Mouse (Mus musculus) heart, adult 11 months (tissue): Measurements from ENCODE around the gene Gm49416.
"Not testable (repeated sequence)": the region's sequence is repeated elsewhere in the genome, so short reads cannot be mapped to it uniquely, and the experiment has no call there.

Experiments
- DNase-seq: peaks from one replicate; pipeline ENCODE4 v3.0.0; 2022

Gene Gm49416

DNA sequence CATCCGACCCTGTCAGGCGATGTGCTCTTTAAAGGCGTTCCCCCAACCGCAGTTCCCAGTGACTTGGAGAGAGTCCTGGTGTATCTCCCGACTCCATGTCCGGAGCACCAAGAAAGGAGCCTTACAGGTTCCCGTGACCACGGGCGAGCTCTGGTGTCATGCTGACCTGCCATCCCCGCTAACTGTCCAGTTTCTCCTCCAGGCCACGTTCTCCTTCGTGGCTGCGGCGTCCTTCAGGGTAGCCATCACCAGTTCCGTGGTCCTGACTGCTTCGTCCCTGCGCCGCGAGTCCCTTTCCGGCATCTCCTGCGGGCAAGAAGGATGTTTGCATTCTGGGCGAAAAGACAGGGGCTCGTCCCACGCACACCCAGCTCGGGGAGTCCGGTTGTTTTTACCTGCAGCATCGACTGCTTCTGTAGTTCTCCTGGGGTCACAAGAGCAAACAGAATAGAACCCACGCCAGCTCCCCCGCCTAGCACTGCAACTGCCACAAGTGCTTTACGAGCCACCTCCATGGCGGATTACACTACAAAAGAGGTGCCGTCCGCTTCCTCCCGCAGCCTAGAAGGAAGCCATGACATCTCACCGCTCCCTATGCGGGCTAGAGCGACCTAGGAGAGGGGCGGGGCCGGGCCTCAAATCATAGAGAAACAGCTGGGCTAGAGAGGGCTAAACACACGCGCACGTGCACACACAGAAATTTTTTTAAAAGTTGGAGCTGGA, 8.3 kb upstream of the Gm49416 start, which contains the start of gene Uqcc3:
Uqcc3 (minus strand) TSS at position 613 of the 723 bp plus-strand sequence.
- peak; percentile 99 for DNase-seq

DNA sequence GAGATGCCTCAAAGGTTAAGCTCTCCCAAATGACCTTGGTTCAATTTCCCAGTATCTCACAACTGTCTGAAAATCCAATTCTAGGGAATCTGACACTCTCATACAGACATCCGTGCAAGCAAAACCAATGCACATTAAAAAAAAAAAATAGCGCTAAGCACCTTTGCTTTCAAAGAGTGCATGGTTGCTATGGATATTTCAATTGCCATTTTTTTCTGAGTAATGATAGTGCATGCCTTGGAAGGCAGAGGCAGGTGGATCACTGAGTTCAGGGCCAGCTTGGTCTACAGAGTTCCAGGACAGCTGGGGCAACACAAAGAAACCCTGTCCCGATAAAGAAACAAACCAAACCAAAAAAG, 7.7 kb upstream of the Gm49416 start:
- DNase-seq, result no peak

DNA sequence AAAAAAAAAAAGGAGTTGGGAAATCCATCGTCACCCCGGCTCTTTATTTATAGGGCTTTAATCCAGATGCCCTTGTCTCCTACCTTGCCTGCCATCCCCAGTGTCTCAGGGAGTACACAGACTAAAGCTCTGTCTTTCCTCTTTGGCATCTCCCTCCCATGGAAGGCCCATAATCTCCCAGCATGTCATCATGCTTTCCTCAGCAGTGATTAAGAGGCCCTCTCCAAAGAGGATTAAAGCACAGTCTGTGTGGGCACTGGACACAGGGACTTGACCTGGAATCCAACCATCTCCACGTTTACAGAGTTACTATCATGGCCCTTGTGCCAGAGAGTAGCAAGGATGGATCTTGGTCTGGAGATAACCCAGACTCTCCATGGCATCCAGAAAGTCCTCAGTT, 5.1 kb upstream of the Gm49416 start, which contains the start of the genes Lbhd1 and Gm49403:
Lbhd1 (plus strand) TSS at position 117 of the 400 bp plus-strand sequence.
Gm49403 (plus strand) TSS at position 315 of the 400 bp plus-strand sequence.
- no peak for DNase-seq

- DNase-seq, result no peak
Measured at GRCm38 (mm10) chr19:8886916-8887584, 1.7 kb upstream of the Gm49416 start.

DNA sequence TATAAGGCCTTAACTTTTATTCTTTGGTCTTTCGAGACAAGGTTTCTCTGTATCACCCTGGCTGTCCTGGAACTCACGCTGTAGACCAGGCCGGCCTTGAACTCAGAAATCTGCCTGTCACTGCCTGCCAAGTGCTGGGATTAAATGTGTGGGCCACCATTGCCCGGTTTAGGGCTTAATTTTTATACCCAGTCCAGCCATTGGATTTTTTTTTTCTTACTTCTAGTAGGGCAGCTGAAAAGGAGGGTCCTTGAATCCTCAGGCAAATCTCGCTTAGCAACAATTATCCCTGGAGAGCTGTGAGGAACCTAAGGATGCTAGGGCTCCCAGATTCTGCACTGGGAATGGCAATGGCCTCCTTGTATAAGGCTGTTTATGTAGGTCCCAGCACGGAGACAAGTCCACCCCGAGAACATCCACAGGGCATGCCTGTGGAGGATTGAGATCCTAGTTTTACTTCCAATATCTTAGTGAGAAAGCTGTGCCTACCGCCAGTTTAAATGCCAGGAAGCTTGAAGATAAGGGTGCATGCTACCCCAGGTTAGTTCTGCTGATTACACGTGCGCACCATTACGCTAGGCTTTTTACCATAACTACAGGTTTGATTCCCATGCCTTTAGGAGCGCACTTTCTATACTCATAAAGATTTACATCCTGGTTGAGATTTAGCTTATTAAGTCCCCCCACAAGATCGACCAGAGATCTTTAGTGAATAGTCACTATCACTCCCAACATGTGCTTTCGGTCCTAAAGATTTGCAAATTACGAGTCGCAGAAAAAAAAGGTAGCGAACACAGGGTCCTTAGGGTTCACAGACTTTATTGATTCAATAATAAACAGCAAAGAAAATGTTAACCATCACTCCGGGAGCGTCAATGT, 902 bp upstream of the Gm49416 start:
- no peak for DNase-seq

DNA sequence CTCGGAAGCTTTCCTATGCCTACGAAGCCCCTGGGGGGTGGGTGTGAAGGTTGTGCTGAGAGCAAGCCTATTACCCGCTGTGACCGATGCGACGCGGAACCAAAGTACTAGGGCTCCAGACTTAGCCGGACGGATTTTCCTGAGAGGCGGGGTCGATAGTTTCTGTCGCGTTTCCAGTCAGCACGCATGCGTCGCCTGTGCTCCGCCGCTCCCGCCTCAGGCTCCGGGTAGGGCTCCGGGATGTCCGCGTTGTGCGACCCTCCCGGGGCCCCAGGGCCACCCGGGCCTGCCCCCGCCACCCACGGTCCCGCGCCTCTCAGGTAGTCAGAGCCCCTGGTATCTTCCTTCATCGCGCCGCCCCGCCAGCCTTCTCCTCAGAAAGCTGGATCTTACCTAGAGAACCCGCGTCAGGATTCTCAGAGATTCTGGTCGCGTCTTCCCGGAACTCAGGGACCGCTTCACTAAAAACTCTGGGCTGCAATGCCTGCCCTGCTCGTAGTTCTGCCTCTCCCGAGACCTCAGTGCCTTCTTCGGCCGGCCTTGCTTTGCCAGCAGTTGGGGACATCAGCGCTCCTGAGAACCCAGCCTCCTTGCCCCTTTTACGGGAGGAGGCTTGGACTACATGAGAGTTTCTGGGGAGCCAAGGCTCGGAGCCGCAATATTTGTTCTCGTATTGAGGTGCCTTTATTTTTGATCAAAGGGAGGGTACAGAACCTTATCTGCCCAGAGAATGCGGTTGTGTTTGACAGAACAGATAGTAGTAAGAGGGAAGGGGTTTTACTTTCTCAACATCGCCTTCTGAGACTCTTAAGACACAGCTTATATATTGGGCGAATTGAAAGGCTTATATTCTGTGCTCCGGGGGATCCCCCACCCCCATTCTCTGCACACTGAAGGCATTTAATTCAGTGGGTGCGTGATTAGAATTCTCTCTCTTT, 4.4 kb downstream of the Gm49416 start, which contains the start of gene Ints5:
Ints5 (plus strand) TSS at position 177 of the 938 bp plus-strand sequence.
- peak; percentile 98 for DNase-seq

DNA sequence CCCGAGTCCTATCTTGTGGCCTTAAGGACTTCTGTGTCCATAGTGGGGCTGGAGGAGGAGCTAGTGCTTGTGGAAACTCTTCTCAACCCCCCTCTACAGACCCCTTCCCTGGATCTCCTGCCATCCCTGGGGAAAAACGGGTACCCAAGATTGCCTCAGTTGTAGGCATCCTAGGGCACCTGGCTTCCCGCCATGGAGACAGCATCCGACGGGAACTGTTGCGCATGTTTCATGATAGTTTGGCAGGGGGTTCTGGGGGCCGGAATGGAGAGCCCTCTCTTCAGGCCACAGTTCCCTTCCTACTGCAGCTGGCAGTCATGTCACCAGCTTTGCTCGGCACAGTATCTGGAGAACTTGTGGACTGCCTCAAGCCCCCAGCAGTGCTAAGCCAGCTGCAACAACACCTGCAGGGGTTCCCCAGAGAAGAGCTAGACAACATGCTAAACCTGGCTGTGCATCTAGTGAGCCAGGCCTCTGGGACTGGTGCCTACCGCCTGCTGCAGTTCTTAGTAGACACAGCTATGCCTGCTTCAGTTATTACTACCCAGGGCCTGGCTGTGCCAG, 6.8 kb downstream of the Gm49416 start:
- DNase-seq, result peak; percentile 88

DNA sequence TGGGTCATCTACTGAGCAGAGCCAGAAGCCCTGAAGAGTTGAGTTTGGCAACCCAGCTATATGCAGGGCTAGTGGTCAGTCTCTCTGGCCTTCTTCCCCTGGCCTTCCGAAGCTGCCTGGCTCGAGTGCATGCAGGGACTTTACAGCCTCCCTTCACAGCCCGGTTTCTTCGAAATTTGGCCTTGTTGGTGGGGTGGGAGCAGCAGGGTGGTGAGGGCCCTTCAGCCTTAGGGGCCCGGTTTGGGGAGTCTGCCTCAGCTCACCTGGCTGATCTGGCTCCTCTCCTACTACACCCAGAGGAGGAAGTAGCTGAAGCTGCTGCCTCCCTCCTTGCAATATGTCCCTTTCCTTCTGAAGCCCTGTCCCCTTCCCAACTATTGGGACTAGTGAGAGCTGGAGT, 7.5 kb downstream of the Gm49416 start:
- DNase-seq, result peak; percentile 89

DNA sequence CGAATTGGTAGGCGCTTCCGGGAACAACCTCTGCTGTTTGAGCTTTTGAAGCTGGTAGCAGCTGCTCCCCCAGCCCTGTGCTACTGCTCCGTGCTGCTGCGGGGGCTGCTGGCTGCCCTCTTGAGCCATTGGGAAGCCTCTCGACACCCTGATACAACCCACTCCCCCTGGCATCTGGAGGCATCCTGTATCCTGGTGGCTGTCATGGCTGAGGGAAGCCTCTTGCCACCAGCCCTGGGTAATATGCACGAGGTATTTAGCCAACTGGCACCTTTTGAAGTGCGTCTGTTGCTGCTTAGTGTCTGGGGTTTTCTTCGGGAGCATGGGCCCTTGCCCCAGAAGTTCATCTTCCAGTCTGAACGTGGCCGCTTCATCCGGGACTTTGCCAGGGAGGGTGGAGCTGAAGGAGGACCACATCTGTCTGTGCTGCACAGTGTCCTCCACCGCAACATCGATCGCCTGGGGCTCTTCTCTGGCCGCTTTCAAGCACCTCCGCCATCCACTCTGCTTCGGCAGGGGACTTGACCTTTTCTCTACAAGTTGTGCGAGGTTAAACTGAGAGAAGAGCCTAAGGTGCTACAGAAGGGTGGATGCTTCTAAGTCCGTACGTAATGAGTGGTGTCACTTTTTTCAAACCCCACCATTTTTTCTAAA, 8.6 kb downstream of the Gm49416 start:
- not testable (repeated sequence) for DNase-seq

DNA sequence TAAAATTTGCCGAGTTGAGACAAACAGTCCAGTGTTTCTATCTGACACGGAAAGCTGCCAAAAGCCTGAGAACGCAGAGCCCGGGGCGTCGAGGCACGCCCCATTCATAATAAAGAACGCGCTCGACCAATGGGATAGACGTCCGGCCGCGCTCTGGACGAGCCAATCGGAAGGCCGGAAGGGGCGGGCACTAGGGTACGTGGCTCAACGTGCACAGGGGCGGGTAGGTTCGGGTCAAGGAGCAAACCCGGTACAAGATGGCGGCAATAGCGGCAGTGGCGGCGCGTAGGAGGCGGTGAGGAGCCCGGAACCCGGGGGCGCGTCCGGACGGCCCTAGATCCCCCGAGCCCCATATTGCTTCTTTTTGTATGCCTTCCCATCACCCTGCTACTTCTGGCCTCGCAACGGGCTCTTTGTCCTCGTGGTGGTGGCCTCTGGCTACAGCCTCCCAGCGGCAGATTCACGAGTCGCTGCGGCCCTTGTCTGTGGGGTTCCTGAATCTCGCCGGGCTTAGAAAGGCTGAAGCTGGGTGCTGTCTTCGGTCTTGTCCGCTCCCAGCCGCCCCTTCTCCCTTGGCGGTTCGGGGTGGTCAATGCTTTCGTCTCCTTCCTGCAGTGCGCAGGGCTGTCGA, 9.3 kb downstream of the Gm49416 start, which contains the start of gene Ganab:
Ganab (plus strand) TSS at position 207 of the 631 bp plus-strand sequence.
- peak; percentile 100 for DNase-seq

DNA sequence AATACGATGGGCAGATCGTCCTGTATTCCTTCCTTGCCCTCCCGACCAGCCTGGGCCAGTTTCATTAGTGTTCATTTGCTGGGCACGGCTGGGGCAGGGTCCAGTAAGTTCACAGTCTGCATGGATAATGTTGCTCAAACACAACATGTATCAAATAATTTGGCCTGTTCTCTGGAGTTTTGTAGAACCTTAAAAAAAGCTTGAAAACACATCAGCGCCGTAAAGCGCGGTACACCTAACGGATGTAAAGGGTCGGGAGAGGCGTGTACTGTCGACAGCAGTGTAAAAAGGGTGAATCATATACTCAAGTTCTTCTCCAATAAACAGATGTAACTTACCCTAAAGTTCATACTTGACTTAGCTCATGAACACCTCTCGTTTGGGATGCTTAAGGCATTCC, 9.8 kb downstream of the Gm49416 start:
- DNase-seq, result no peak

DNA sequence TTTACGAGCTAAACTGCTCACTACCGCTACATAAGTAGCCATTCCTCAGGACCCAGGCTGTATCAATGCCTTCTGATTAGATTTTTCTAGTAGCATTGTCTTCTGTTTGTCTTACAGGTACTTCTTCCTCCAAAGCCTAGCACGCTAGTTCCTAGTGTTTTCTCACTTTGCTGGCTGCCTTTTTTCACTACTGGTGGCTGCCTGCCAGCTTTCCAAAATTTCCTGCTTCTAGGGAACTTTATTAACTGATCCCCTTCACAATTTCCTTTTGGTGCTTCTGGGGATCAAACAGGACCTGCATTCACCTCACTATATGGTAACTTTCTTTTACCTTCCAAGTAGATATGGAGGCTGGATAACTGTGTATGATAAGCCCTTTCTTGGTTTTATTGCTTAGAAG, 10.4 kb downstream of the Gm49416 start:
- no peak for DNase-seq

DNA sequence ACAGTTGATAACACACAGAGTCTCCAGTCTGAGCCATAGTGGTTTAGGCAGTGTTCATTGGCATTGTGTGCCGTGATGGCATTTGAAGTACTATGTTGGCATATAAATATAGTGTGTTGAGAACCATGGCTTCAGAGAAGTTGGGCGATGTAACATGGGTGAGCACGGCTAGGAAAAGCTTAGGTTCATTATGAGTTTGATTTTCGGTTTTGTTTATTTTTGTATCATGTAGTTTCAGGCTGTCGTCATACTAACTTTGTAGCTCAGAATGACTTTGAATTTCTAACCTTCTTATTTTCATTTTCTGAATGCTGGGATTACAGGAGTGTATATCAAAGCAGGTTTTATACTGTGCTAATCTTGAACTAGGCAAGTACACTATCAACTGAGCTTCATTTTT, 14.7 kb downstream of the Gm49416 start:
- DNase-seq, result no peak

DNA sequence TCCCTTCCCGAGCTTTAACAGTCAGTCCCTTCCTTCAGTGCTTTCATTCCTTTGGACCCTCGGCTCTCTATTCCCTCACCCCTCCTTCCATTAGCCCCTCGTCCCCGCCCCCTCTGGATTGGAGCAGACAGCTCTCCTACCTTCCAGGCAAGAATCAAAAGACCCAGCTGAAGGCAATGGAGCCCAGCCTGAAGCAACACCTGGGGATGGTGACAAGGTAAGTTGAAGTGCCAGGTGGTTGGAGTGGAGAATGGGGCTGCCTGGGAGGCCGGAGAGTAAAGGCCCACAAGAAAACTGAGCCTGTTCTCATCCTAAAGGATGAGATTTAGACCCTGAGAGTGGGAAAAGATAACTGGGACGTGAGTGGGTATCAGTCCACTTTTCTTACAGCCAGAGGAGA, 19.8 kb downstream of the Gm49416 start:
- DNase-seq, result peak; percentile 86

GRCm38 (mm10) chr19:8911810-8912209, 23.1 kb downstream of the Gm49416 start:
- no peak for DNase-seq

- DNase-seq, result peak; percentile 77
Measured at GRCm38 (mm10) chr19:8914212-8914611, 25.5 kb downstream of the Gm49416 start.

DNA sequence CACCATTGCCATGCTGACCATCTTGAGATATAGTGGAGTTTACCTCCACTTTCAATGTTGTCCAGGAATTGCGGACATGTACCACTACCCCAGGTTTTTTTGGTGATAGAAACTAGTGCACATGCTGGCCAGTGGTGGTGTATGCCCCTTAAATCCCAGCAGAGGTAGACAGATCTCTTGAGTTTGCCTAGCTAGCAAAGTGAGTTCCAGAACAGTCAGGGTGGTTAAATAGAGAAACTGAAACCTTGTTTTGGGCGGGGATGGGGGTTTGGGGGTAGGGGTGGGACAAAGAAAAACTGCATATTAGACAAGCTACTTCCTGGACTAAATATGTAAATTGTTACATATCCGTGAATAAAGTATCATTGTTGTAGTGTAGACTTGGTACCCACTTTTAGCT, 30.3 kb downstream of the Gm49416 start:
- no peak for DNase-seq

DNA sequence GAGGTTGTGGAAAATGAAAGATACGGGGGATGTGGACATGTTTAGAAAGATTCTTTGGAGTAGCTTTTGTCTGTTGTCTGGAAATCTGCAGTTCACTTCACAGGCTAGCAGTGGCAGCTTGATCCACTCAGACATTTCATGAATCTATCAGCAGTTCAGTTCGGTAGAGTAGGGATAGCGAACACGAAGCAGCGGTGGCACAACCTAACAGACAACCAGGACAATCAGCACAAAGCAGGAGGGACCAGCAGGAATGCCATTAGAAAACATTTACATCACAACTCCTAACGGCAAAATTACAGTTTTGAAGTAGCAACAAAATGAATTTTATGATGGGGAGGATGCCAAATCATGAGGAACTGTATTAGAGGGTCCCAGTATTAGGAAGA, 31.0 kb downstream of the Gm49416 start:
- DNase-seq, result peak; percentile 88

DNA sequence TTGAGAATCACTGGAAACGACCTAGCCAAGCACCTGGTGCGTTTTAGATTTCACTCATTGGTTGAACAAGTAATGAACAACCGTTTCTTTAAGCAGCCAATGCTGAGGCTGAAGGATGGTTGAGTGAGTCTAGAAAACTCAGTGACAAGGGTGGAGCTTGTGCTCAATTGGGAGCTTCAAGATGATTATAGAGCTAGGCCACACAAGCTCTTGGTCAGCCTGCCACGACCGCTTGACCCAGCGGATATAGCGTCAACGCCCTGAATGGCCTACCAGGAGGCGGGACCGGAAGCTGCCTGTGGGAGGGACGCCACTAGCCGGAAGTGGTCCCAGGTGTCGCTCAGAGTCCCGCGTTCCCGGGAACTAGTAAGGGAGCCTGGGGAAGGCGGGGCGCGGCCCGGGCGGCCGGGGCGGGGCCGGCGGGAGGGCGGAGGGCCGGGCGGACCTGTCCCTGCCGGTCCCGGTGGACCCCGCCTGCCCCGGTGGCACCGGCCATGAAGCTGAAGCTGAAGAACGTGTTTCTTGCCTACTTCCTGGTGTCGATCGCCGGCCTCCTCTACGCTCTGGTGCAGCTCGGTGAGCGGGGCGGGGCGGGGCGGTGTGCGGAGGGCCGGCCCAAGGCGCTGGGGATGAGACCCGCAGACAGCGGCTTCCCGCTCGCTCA, 31.5 kb downstream of the Gm49416 start, which contains the start of gene B3gat3:
B3gat3 (plus strand) TSS at position 302 of the 664 bp plus-strand sequence.
- peak; percentile 100 for DNase-seq

GRCm38 (mm10) chr19:8920836-8921291, 32.1 kb downstream of the Gm49416 start:
- DNase-seq, result no peak
